Mouse (Mus musculus): ENCODE data around the gene 1810065E05Rik.

The 1810065E05Rik gene

DNA sequence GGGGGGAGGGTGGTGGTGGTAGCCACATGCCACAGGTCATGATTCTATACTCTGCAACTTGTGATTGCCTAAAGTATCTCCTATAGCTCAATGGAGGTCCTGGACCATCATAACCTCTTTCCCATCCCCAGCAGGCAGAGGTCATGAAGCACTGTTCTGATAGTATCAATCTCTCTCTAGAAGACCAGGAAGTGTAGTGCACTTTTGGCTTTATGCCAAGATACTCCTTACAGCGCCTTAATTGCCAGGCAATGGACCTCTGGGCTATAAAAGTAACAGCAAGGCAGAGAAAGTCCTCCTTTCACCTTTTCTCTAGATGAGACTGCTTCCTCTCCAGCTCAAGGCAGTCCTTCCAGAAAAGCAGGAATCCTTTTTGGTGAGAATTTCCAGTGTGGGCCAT lies at the start of gene 1810065E05Rik:
Gene 1810065E05Rik (plus strand): TSS at position 297 of the 400 bp plus-strand sequence.
- in situ Hi-C loops (cut with MboI; ENCODE audit: unreplicated experiment in 2 of 2), result loop anchor here (25.0 kb wide), 4 partner anchors 591 to 866 kb away; partner anchors contain the start of gene Wnt3a (in 1 of the 2)

DNA sequence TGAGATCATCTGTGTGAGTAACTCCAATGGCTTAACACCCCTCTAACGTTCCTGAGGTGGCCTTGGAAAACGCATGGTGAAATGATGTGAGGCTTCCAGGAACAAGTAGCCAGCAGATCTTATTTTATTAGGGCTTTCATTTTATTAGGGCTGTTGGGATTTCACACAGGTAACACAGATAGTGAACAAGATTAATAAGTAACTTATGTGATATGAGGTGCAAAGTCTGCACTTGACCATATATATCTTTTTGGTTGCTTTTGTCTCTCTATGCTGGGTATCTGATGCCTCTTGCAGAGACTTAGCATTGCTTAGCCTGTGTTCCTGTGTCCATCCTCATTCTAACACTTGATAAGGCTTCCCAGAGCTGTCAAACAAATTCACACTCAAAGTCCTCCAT lies 43.6 kb upstream of the 1810065E05Rik start:
- in situ Hi-C loops (cut with MboI; ENCODE audit: unreplicated experiment in 2 of 2), result no loop called here

DNA sequence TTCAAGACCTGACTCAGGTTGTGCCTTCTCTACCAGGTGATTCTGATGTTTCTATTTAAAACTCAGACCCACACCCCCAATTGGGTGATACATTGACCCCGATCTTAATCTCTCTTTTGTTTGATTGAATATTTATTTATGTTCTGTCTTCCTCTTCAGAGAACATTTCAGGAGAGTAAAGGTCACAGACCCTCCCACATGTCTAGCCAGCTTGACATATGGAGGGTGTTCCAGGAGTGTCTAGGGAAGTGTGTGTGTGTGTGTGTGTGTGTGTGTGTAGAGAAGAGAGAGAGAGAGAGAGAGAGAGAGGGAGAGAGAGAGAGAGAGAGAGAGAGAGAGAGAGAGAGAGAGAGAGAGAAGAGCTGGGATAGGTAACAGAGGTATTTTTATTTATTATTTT lies 43.2 kb upstream of the 1810065E05Rik start:
- in situ Hi-C loops (cut with MboI; ENCODE audit: unreplicated experiment in 2 of 2), result no loop called here

DNA sequence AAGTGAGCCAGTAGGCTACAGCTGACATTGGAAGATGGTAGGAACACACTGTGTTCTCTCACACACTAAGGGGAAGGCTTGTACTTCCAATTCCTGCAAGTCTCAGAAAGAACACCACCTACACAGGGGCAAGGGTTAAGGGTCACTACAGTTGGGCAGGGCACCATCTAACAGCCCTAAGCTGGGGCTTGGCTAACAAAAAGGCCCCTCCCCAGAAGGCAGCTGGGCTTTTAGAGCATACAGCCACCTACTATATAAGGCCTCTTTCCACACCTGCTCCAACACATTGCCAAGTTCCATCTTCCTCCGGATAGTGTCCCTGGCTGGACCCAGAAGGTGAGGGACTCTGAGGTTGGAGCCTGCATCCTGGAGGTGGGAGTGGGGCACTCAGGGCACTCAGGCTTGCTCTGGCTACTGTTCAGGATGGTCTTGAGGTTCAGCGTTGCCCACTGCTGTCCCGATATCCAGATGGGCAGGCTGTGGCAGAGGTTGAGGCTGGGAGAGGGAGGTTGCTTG lies 42.1 kb upstream of the 1810065E05Rik start, which contains the start of gene Lypd8:
Gene Lypd8 (plus strand): TSS at position 281 of the 516 bp plus-strand sequence.
- in situ Hi-C loops (cut with MboI; ENCODE audit: unreplicated experiment in 2 of 2), result no loop called here

DNA sequence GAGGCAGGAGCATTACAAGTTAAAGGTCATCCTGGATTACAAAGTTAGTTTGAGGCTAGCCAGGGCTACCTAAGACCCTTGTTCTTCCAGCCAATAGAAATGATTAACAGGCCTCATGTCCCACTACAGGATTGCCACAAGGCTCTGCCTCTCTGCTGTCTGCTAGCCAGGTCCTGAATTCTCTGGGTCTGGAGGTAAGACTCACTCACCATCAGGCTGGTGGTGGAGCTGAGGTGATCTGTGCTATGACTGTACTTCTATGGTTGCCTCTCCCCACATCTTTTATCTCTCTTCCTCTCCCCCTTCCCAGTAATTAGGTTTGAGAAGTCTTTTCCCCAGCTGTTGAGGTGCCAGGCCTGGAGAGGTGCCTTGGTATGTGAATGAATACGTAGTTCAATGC lies 41.4 kb upstream of the 1810065E05Rik start:
- in situ Hi-C loops (cut with MboI; ENCODE audit: unreplicated experiment in 2 of 2), result no loop called here

DNA sequence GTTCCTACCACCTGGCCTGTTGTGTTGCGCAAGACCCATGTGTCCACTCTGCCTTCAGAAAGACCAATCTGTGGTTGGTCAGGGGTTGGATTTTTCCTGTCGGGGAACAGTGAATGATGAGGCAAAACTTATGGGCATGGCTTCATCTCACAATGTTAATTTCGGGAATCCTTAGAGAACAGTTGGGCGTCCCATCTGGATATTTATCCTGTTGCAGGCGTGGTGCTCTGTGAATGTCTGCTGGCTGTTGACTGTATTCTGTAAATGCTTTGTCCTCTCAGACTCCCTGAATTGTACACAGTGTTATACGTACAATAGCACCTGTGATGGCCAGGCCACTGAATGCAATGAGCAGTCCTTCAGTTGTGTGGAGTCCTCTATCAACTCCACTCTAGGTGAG lies 38.4 kb upstream of the 1810065E05Rik start:
- in situ Hi-C loops (cut with MboI; ENCODE audit: unreplicated experiment in 2 of 2), result no loop called here

DNA sequence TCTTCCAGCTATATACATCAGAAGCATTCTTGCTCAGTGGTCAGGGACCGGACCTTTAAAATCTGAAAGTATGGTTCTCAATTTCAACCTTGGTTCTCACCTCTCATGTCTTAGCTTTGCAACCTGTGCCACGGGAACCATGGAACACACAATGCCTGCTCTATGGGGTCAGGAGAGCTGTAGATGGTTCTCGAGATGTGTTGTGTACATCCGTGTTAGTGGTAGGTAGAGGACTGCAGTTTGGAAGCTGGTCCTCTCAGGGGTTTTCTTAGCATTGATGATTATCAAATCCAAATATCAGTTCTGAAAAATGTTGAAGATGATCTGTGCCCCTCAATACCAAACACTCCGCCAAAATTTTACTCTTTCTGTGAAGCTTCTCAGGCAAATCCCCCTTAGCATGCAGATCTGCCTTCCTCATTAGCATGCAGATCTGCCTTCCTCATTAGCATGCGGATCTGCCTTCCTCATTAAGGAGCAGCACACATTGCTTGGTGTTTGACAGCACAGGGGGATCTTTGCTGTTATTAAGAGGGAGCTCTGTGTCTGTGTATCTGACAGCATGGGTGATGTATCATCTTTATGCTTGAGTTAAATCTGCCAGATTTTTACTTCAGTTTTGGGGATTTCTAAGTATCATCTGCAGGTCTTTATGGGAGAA lies 20.8 kb upstream of the 1810065E05Rik start:
- in situ Hi-C loops (cut with MboI; ENCODE audit: unreplicated experiment in 2 of 2), result loop anchor here (25.0 kb wide), 4 partner anchors 612 to 887 kb away; partner anchors contain the start of gene Wnt3a (in 1 of the 2)

DNA sequence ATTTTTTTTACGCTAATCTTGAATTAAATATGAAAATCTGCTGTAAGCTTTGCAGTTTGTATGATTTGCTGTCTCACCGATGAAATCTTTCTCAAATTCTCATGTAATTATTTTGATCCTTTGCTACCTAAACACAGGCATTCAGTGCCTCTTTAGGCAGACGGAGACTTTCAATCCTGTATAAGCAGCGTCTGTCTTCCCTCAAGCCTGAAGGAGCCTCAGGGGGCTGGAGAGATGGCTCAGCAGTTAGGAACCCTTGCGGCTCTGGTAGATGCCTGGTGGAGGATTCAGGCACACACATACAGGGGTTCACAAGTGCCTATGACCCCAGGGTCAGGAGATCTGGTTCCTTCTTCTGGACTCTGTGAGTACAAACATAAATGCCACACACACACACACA lies 20.3 kb upstream of the 1810065E05Rik start:
- in situ Hi-C loops (cut with MboI; ENCODE audit: unreplicated experiment in 2 of 2), result loop anchor here (25.0 kb wide), 4 partner anchors 612 to 887 kb away; partner anchors contain the start of gene Wnt3a (in 1 of the 2)

DNA sequence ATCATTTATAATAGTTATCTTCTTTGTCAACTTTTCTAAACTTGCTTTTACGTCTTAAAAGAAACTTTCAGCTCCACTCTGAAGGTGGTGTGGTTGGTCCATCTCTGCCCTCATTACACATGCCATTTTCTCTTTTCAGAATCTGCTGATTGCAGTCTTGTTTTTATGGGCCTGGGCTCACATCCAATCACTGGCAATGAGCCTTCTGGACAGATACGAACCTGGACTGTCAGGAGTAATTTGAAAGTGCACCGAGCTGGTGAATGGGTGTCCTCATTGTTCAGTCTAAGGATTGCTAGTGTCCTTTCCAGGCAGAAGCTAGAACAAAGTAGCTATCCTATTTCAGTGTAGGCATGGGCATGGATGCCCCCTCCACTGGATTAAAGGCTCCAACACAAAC lies 12.8 kb upstream of the 1810065E05Rik start:
- in situ Hi-C loops (cut with MboI; ENCODE audit: unreplicated experiment in 2 of 2), result loop anchor here (25.0 kb wide), 4 partner anchors 604 to 879 kb away; partner anchors contain the start of gene Wnt3a (in 1 of the 2)

DNA sequence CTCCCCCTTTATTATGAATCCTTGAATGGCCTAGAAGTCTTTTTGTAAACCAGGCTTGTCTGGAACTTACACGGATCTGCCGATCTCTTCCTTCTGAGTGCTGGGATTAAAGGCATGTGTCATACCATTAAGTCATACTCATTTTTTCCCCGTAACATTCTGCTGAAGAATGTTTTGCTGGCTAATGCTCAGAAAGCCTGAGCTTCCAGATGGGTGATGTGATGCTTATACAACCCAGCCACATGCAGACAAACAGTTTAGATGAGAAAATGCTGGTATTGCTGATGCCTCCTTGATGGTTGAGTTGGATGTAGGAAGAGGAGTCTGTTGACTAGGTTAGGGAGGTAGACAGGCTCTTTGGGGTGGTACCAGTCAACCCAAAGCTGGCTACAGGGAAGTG lies 2.6 kb upstream of the 1810065E05Rik start:
- in situ Hi-C loops (cut with MboI; ENCODE audit: unreplicated experiment in 2 of 2), result loop anchor here (25.0 kb wide), 4 partner anchors 594 to 869 kb away; partner anchors contain the start of gene Wnt3a (in 1 of the 2)

DNA sequence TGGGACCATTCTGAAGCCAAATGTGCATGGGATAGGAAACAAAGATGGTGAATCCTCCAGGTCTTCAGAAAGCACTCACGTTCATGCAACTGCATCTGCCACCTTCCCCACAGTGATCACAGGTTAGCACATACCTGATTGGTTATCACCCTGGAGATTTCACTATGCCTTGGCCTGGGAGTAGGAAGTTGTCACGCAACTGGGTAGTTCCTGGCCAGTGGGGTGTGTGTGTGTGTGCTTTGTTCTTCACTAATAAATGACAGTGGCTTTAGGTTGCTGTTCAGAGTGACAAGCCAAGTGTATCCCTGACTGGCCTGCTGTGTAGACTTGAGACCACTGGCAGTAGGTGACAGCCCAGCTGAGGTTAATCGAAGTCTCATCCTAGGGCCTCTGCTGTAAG lies 11.3 kb downstream of the 1810065E05Rik start, which contains the start of gene Gm12253:
Gene Gm12253 (plus strand): TSS at position 301 of the 400 bp plus-strand sequence.
- in situ Hi-C loops (cut with MboI; ENCODE audit: unreplicated experiment in 2 of 2), result no loop called here

DNA sequence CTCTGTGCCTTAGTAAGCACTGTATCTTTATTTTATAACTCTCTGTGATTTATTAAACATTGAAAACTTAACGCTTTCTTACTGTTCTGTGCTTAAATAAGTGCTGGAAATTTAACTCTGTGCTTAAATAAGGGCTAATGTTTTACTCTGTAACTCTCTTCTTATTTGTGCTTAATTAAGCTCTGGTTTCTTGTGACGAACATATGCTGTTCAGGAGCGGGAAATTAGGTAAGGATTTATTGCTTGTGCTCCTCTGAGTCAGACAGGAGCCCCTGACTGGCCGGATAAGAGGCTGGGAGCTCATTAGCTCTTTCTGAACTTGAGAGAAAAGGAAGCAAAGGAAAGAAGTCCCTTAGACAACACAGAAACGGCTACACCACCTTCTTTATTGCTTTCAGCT lies 17.0 kb downstream of the 1810065E05Rik start:
- in situ Hi-C loops (cut with MboI; ENCODE audit: unreplicated experiment in 2 of 2), result no loop called here

DNA sequence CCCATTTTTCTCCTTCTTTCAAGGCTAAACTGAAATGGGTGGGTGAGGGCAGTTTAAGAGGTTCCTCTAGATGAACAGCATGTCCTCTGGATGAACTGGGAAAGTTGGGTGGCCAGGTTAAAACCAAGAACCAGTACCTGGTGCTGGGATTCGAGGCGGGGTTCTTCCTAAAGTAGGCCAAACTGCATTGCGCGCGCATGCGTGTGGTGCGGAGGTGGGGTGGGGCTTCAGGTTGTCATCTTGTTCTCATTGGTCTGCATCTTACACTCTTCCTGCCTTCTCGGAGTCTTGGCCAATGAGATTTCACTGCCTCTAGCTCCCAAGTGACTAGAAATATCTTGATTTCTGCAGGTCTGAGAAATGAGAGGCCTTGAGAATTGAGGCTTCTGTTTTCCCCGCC lies 31.8 kb downstream of the 1810065E05Rik start, which contains the start of gene Lypd9:
Gene Lypd9 (minus strand): TSS at position 165 of the 400 bp plus-strand sequence.
- in situ Hi-C loops (cut with MboI; ENCODE audit: unreplicated experiment in 2 of 2), result no loop called here

DNA sequence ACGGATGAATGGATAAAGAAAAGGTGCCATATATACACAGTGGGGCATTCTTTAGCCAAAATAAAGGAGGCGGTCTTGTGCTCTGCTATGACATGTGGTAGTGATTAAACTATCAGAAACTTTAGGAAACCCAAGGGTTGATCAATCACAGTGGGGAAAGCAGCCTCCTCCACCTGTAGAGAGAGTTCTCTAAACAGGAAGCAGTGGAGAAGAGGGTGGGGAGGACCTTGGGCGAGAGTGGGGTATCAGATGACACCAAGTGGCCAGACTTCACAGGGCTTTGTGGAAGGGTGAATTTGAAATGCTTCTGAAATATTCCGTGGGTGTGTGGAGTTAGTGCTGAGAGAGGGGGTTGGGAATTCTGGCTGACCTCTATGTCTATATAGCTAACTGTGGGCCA lies 32.7 kb downstream of the 1810065E05Rik start:
- in situ Hi-C loops (cut with MboI; ENCODE audit: unreplicated experiment in 2 of 2), result no loop called here

DNA sequence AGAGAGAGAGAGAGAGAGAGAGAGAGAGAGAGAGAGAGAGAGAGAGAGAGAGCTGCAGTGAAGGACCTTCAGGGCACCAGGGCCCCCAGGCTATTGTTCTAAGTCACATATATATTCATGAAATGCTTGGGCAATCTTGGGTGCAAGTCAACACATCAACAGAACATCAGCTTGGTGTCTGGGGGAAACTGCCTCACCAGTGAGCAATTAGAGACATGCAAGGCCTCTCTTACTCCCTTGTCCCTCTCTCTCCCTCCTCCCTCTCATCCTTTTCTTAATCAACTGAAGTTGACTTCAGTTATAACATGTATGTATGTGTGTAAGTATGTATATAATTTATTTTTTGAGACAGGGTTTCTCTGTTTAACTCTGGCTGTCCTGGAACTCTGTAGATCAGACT lies 41.3 kb downstream of the 1810065E05Rik start, which contains the start of gene Olfr30:
Gene Olfr30 (minus strand): TSS at position 101 of the 400 bp plus-strand sequence.
- in situ Hi-C loops (cut with MboI; ENCODE audit: unreplicated experiment in 2 of 2), result no loop called here
